Mouse (Mus musculus): ENCODE data around the gene Rab13.
"Not testable (repeated sequence)": the region's sequence is repeated elsewhere in the genome, so short reads cannot be mapped to it uniquely, and the experiment has no call there.

Gene Rab13

DNA sequence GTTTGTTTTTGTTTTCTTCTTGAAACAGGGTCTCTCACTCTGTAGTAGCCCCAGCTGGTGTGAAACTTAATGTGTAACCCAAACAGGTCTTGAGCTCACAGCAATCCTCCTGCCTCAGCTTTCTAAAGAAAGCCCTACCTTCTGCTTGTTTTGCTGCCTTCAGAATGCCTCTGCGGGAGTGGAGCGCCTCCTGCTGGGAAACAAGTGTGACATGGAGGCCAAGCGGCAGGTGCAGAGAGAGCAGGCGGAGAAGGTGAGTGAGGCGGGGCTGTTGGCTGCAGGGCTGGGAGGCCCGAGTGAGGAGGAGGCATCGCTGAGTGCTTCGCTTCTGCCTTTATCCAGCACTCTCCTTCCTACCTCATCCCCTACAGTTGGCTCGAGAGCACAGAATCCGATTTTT lies 10.8 kb downstream of the Rab13 start:
- no peak for DNase-seq (ENCODE audit: low spot score in 2 of 2)

- DNase-seq (ENCODE audit: low spot score in 2 of 2): no peak
These were observed 17.6 kb downstream of the Rab13 start for GRCm38 (mm10) chr3:90231075-90231474.

DNA sequence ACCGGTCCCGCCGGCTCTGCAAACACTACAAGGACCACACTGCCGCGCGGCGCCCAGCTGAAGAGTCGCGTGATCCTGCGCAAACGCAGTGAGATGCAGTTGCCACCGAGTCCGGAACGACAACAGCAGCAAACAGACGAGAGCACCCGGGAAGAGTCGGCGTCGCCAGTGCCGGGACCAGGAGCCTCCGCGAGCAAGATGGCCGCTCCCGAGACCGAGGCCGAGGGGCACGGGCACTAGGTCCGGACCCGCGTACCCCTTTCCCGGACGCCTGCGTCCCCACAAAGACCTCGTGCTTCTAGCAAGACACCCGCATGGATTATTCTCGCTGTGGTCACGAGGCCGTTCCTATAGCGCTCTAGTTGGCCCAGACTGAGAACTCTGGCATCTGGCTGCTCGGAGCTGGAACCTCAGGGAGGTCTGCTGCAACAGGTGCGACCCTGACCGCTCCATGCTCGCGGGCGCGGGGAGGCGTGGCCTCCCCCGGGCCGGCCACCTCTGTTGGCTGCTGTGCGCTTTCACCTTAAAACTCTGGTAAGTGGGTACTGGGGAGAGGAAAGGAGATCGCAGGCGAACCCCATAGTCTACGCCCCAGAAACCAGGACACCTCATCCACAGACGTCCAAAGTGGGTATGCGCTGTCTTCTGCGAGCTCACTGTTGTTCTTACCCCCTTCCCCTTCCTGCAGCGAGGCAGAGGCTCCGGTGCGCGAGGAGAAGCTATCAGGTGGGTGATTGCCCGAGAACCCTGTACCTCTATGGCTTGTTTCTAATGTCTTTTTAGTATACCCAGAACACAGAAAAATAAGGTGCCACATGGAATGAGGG lies 18.2 kb downstream of the Rab13 start, which contains the start of gene Jtb:
Gene Jtb, plus strand, starts transcription at position 91 of the 827 bp plus-strand sequence.
- DNase-seq (ENCODE audit: low spot score in 2 of 2): peak; percentile 96 to 97

DNA sequence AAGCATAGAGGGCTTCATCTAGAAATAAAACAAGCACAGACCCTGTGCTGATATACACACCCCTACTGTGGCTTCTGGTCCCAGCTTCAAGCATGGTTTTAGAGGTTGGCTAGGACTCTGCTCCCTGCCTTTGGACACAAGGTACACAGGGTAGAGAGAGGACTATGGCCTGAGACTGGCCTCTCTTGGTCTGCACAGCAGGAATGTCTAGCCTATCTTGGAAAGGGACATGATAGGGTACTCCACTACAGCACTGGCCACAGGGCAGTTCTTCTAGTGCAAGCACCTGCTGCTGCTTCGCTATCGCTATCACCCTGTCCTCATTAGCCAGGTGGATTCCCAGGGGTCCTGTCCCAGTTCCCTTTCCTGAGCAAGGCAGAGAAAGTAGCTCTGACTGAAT lies 27.8 kb downstream of the Rab13 start:
- DNase-seq (ENCODE audit: low spot score in 2 of 2): no peak

DNA sequence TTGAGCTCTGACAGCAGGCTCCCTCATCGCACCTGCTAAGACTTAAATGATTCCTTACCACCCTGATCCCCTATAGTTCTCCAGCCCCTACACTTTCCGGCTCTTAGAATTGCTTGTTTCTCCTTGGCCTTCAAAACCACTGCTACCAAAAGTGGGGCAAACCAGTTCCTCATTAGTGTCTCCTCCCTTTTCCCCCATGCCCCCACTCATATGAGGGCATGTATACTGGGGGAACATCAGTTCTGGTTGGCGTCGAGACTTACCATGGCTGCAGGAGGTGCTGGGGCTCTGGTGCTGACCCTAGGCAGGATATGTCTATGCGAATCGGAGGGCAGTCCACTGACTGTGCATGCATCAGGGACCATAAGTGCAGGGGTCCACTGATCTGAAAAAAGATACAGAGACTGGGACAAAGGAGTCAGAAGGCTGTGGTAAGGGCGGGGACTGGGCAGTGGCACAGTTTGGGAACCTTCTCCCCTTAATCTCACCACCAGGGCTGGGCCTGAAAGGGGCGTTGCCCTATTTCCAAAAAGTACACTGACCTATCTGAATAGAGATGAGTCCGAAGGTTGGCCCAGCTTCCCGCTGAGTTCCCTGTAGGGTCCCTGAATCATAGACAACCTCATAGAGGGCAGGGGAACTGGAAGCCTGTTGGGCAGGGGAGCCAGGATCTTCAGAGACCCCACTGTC lies 28.3 kb downstream of the Rab13 start:
- no peak for DNase-seq (ENCODE audit: low spot score in 2 of 2)

DNA sequence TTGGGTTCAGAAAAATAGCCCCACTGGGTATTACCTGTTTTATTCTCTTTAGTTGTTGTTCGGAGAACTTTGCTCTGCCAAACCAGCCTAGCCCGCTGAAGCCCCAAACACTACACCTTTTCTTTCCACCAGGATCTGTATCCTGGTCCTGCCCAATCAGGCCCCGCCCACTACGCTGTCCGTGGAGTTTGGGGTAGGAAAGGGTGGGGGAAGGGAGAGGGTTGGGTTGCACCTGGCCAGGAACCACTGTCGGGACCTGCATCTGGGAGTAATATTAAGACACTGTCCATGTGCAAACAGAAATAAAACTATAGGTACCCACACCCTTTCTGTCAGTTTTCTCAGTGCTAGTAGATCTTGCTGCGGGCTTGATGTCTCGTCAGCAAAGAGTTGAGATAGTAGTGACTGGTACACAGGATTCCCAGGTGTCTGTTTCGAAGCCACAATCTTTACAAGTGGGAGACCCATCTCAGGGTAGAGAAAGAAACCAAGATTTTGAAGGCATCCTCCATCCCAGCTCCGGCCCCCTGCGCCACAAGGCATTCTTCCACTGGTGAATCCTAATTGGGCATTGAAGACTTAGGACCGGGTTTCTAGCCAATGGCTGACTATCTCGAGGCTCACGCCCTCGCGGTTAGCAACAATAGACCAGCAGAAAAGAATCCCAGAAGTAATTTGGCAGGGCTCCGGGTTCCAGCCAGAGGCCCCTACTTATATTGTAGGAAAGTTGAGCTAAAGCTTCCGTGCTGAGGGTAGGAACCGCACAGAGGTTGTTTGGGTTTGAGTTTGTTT lies 29.7 kb downstream of the Rab13 start, which contains the start of gene Creb3l4:
Gene Creb3l4, minus strand, starts transcription at position 529 of the 792 bp plus-strand sequence.
- no peak for DNase-seq (ENCODE audit: low spot score in 2 of 2)

GRCm38 (mm10) chr3:90245406-90245805 lies 31.9 kb downstream of the Rab13 start:
- DNase-seq (ENCODE audit: low spot score in 2 of 2): no peak

DNA sequence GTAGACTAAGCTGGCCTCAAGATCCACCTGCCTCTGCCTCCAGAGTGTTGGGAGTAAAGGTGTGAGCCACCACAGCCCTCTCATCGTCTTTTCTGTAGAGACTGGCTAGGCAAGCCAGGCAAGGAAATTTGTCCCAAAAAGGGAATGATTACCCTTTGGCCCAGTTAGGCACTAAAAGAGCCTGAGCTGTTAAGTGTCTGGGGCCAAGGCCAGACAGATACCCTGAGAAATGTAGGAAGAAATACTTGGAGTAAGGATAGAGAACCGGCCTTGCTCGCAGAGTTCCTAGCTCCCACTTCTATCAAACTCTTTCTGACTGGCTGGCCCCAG lies 34.1 kb downstream of the Rab13 start:
- no peak for DNase-seq (ENCODE audit: low spot score in 2 of 2)

GRCm38 (mm10) chr3:90247960-90248745 lies 34.7 kb downstream of the Rab13 start, which contains the start of gene Slc39a1:
Gene Slc39a1 (plus strand): TSS chr3:90248172.
- DNase-seq (ENCODE audit: low spot score in 2 of 2): peak; percentile 93 to 94

DNA sequence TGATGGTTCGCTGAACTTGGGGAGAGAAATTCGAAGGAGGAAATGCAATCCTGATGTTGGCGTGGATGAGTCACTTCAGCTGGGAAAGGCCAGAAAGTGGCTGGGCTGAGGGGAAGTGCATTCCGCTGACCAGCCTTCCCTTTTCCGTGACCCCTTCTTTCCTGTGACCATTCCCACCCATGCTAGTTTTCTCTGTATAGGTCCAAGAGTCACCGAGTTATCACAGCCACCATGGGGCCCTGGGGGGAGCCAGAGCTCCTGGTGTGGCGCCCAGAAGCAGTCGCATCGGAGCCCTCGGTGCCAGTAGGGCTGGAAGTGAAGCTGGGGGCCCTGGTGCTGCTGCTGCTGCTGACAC lies 35.2 kb downstream of the Rab13 start:
- DNase-seq (ENCODE audit: low spot score in 2 of 2): no peak

- DNase-seq (ENCODE audit: low spot score in 2 of 2): no peak
These were observed 37.3 kb downstream of the Rab13 start for GRCm38 (mm10) chr3:90250791-90251190.

- not testable (repeated sequence) for DNase-seq (ENCODE audit: low spot score in 2 of 2)
These were observed 38.3 kb downstream of the Rab13 start for GRCm38 (mm10) chr3:90251731-90252226.

GRCm38 (mm10) chr3:90252659-90253058 lies 39.2 kb downstream of the Rab13 start:
- DNase-seq (ENCODE audit: low spot score in 2 of 2): not testable (repeated sequence)

DNA sequence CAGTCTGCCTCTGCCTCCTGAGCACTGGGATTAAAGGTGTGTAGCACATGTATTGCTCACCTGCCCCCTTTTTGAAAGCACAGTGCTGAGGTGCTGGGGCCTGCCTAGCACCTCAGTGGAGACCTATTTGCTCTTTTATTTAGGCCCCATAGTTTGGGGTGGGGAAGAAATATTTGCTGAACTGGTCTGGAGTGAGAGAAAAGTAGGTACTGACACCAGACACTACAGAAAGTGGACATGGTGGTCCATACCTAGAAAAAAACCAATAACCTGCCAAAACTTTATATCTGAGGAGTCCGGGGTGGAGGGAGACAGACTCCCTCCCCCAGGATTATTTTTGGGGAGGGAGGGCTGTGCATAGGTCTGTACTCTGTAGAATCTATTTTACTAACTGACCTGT lies 39.7 kb downstream of the Rab13 start:
- not testable (repeated sequence) for DNase-seq (ENCODE audit: low spot score in 2 of 2)

- peak; percentile 97 to 99 for DNase-seq (ENCODE audit: low spot score in 2 of 2)
These were observed 40.3 kb downstream of the Rab13 start, which contains the start of gene Crtc2 for GRCm38 (mm10) chr3:90253653-90254418. Gene Crtc2 (plus strand): TSS chr3:90254163.

DNA sequence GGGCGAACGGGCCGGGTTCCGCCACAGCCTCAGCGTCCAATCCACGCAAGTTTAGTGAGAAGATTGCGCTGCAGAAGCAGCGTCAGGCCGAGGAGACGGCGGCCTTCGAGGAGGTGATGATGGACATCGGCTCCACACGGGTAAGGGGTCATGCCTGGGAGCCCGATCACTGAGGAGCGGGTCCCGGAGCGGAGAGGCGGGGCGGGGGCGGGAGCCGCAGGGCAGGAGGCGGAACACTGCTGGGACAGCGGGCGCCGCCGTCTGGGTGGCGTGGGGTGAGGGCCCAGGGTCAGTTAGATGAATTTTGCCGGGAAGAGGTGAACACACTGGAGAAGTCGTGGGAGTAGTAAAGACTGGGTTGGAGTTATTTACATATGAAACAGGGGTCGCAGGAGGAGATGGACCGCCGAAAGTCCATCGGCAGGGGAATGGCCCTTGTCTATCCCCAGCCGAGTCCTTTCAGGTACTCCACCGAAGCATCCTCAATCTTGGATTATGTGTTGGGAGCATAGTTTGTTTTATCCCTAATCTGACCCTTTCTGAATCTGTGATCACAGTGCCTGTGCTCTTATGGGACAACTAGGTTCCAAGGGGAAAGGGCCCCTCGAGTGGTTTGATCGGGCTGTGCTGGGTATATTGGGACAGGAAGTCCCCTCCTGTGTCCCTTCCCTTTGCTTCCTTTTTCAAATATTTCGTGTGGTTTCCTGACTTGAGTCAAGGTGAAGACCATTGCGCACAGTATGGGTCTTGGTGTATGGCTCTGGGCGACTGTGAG lies 41.1 kb downstream of the Rab13 start:
- DNase-seq (ENCODE audit: low spot score in 2 of 2): no peak

DNA sequence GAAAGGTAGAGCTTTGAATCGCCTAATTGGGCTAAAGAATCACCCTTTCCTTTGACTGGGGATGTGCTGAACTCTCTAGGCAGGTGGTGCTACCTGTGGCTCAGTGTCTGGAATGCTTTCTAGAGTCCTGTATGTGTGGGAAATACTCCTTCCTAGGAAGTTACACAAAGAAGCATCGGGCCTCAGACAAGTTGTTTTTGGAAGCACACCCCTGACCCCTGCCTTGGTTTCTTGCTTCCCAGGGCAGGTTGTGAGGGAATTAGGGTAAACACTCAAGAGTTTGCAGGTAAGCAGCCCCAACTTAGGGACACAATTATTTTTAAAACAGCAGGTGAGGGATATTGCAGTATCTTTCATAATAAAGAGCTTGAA lies 41.7 kb downstream of the Rab13 start:
- DNase-seq (ENCODE audit: low spot score in 2 of 2): no peak

GRCm38 (mm10) chr3:90255784-90256353 lies 42.4 kb downstream of the Rab13 start:
- DNase-seq (ENCODE audit: low spot score in 2 of 2): no peak
